Mouse (Mus musculus): ENCODE measurements around the gene Gramd1b. TPM values are rescaled to one million over a fixed set of nuclear protein-coding genes. Genes with fewer than 3 reads are reported as not detected.

Gene Gramd1b
- polyA plus RNA-seq, 1 experiment from 2014 or later: 12.0 TPM

- Histone ChIP-seq H3K4me1 (replicated peaks) (no peaks in the 10 kb centered on the region), H3K9me3 (no peaks in the 10 kb centered on the region), H3K4me3 (peak overlapping the region; percentile 58), H3K27ac (replicated peaks) (peak overlapping the region; percentile 35; the same call in 1 of the 2 replicates), H3K27me3 (no peaks in the 10 kb centered on the region), H3K9ac (peak overlapping the region; percentile 74), H3K4me2 (peak overlapping the region; percentile 86), H3K36me3 (no peaks in the 10 kb centered on the region)
- ATAC-seq (ENCODE audit: low read depth): peak; percentile 68
- WGBS: 35% methylated on average over 18 of the region's 18 CpGs
Observed at GRCm38 (mm10) chr9:40414904-40415766, 116.0 kb downstream of the Gramd1b start.

GRCm38 (mm10) chr9:40414498-40414903 is 116.7 kb downstream of the Gramd1b start:
- Histone ChIP-seq H3K4me2 (peak overlapping the region; percentile 86), H3K27me3 (no peaks in the 10 kb centered on the region), H3K9me3 (no peaks in the 10 kb centered on the region), H3K9ac (peak overlapping the region; percentile 74), H3K4me3 (peak overlapping the region; percentile 58), H3K36me3 (no peaks in the 10 kb centered on the region), H3K27ac (replicated peaks) (peak overlapping the region; percentile 35; the same call in 1 of the 2 replicates), H3K4me1 (replicated peaks) (no peaks in the 10 kb centered on the region)
- peak; percentile 83 for ATAC-seq (ENCODE audit: low read depth)
- WGBS: 1% methylated on average over 15 of the region's 15 CpGs

GRCm38 (mm10) chr9:40413601-40414000 is 117.6 kb downstream of the Gramd1b start:
- H3K27me3 ChIP-seq: no peaks in the 10 kb centered on the region
- no peaks in the 10 kb centered on the region for H3K36me3 ChIP-seq
- H3K27ac ChIP-seq (replicated peaks): no peak overlapping the region
- H3K4me2 ChIP-seq: no peak overlapping the region
- no peak overlapping the region for H3K9ac ChIP-seq
- no peaks in the 10 kb centered on the region for H3K9me3 ChIP-seq
- ATAC-seq (ENCODE audit: low read depth): no peak
- WGBS: 91% methylated on average over 4 of the region's 4 CpGs
- no peak overlapping the region for H3K4me3 ChIP-seq
- peaks cover 4% of the 10 kb centered on the region for H3K4me1 ChIP-seq (replicated peaks)

GRCm38 (mm10) chr9:40412931-40413330 is 118.3 kb downstream of the Gramd1b start:
- Histone ChIP-seq H3K27ac (replicated peaks) (no peak overlapping the region), H3K4me3 (no peak overlapping the region), H3K9me3 (no peaks in the 10 kb centered on the region), H3K27me3 (no peaks in the 10 kb centered on the region), H3K9ac (no peak overlapping the region), H3K36me3 (no peaks in the 10 kb centered on the region), H3K4me2 (no peak overlapping the region), H3K4me1 (replicated peaks) (peaks cover 10% of the 10 kb centered on the region)
- WGBS: 92% methylated on average over 14 of the region's 14 CpGs
- ATAC-seq (ENCODE audit: low read depth): no peak

- no peak overlapping the region for H3K9ac ChIP-seq
- 87% methylated on average over 4 of the region's 4 CpGs for WGBS
- no peaks in the 10 kb centered on the region for H3K9me3 ChIP-seq
- no peak for ATAC-seq (ENCODE audit: low read depth)
- H3K4me1 ChIP-seq (replicated peaks): peaks cover 11% of the 10 kb centered on the region
- H3K4me2 ChIP-seq: no peak overlapping the region
- H3K27ac ChIP-seq (replicated peaks): no peak overlapping the region
- no peaks in the 10 kb centered on the region for H3K36me3 ChIP-seq
- no peaks in the 10 kb centered on the region for H3K27me3 ChIP-seq
- no peak overlapping the region for H3K4me3 ChIP-seq
Observed at GRCm38 (mm10) chr9:40412246-40412645, 118.9 kb downstream of the Gramd1b start.

GRCm38 (mm10) chr9:40410895-40411294 is 120.3 kb downstream of the Gramd1b start:
- 89% methylated on average over 3 of the region's 3 CpGs for WGBS
- H3K27ac ChIP-seq (replicated peaks): no peak overlapping the region
- H3K4me3 ChIP-seq: no peak overlapping the region

GRCm38 (mm10) chr9:40409071-40409470 is 122.1 kb downstream of the Gramd1b start:
- peak; percentile 41 for ATAC-seq (ENCODE audit: low read depth)
- Histone ChIP-seq H3K9ac (no peak overlapping the region), H3K36me3 (no peaks in the 10 kb centered on the region), H3K9me3 (no peaks in the 10 kb centered on the region), H3K4me1 (replicated peaks) (peaks cover 14% of the 10 kb centered on the region), H3K4me3 (no peak overlapping the region), H3K27me3 (no peaks in the 10 kb centered on the region), H3K4me2 (no peak overlapping the region), H3K27ac (replicated peaks) (no peak overlapping the region)
- WGBS: 33% methylated on average over 2 of the region's 2 CpGs

More at GRCm38 (mm10) chr9:40410895-40411294, 120.3 kb downstream of the Gramd1b start:
- Histone ChIP-seq H3K27me3 (no peaks in the 10 kb centered on the region), H3K9me3 (no peaks in the 10 kb centered on the region), H3K4me2 (no peak overlapping the region), H3K4me1 (replicated peaks) (peaks cover 14% of the 10 kb centered on the region), H3K9ac (no peak overlapping the region), H3K36me3 (no peaks in the 10 kb centered on the region)
- ATAC-seq (ENCODE audit: low read depth): no peak

- no peaks in the 10 kb centered on the region for H3K36me3 ChIP-seq
- WGBS: 68% methylated on average over 3 of the region's 3 CpGs
- H3K27me3 ChIP-seq: no peaks in the 10 kb centered on the region
- no peak overlapping the region for H3K4me2 ChIP-seq
- H3K4me3 ChIP-seq: no peak overlapping the region
- H3K4me1 ChIP-seq (replicated peaks): peaks cover 14% of the 10 kb centered on the region
- no peak overlapping the region; the same call in 1 of the 2 replicates for H3K27ac ChIP-seq (replicated peaks)
- no peaks in the 10 kb centered on the region for H3K9me3 ChIP-seq
- no peak for ATAC-seq (ENCODE audit: low read depth)
- H3K9ac ChIP-seq: no peak overlapping the region
Observed at GRCm38 (mm10) chr9:40408415-40408814, 122.8 kb downstream of the Gramd1b start.

- peaks cover 14% of the 10 kb centered on the region for H3K4me1 ChIP-seq (replicated peaks)
- no peak overlapping the region for H3K9ac ChIP-seq
- no peaks in the 10 kb centered on the region for H3K9me3 ChIP-seq
- 0 out of 2 replicates have a peak overlapping the region, but pooled peaks have one; percentile 9 for H3K27ac ChIP-seq (replicated peaks)
- 76% methylated on average over 5 of the region's 5 CpGs for WGBS
- ATAC-seq (ENCODE audit: low read depth): no peak
- H3K27me3 ChIP-seq: no peaks in the 10 kb centered on the region
- H3K36me3 ChIP-seq: no peaks in the 10 kb centered on the region
- H3K4me2 ChIP-seq: no peak overlapping the region
- H3K4me3 ChIP-seq: no peak overlapping the region
Observed at GRCm38 (mm10) chr9:40407876-40408275, 123.3 kb downstream of the Gramd1b start.

GRCm38 (mm10) chr9:40405804-40406203 is 125.4 kb downstream of the Gramd1b start:
- no peaks in the 10 kb centered on the region for H3K36me3 ChIP-seq
- H3K4me2 ChIP-seq: no peak overlapping the region
- no peak for ATAC-seq (ENCODE audit: low read depth)
- H3K9ac ChIP-seq: no peak overlapping the region
- no peak overlapping the region for H3K27ac ChIP-seq (replicated peaks)
- no peaks in the 10 kb centered on the region for H3K9me3 ChIP-seq
- no peak overlapping the region for H3K4me3 ChIP-seq
- H3K27me3 ChIP-seq: no peaks in the 10 kb centered on the region
- WGBS: 68% methylated on average over 6 of the region's 6 CpGs
- peaks cover 14% of the 10 kb centered on the region for H3K4me1 ChIP-seq (replicated peaks)

GRCm38 (mm10) chr9:40405263-40405662 is 125.9 kb downstream of the Gramd1b start:
- no peaks in the 10 kb centered on the region for H3K36me3 ChIP-seq
- WGBS: 79% methylated on average over 5 of the region's 5 CpGs
- ATAC-seq (ENCODE audit: low read depth): no peak

GRCm38 (mm10) chr9:40404637-40405036 is 126.5 kb downstream of the Gramd1b start:
- Histone ChIP-seq H3K4me3 (no peak overlapping the region), H3K27me3 (no peaks in the 10 kb centered on the region), H3K4me2 (no peak overlapping the region), H3K9me3 (no peaks in the 10 kb centered on the region), H3K4me1 (replicated peaks) (peaks cover 14% of the 10 kb centered on the region), H3K36me3 (no peaks in the 10 kb centered on the region), H3K27ac (replicated peaks) (no peak overlapping the region), H3K9ac (no peak overlapping the region)
- no peak for ATAC-seq (ENCODE audit: low read depth)
- WGBS: 85% methylated on average over 11 of the region's 11 CpGs

More at GRCm38 (mm10) chr9:40405263-40405662, 125.9 kb downstream of the Gramd1b start:
- H3K9me3 ChIP-seq: no peaks in the 10 kb centered on the region
- no peak overlapping the region for H3K4me2 ChIP-seq
- no peak overlapping the region for H3K27ac ChIP-seq (replicated peaks)
- no peak overlapping the region for H3K4me3 ChIP-seq
- no peaks in the 10 kb centered on the region for H3K27me3 ChIP-seq
- peaks cover 14% of the 10 kb centered on the region for H3K4me1 ChIP-seq (replicated peaks)
- H3K9ac ChIP-seq: no peak overlapping the region
